Mouse (Mus musculus): ENCODE data around the gene Olfr980.
"Not testable (repeated sequence)": the region's sequence is repeated elsewhere in the genome, so short reads cannot be mapped to it uniquely, and the experiment has no call there.

Olfr980 gene

GRCm38 (mm10) chr9:40009482-40009881, at the start of gene Olfr980:
Gene Olfr980 (minus strand): TSS chr9:40009582.
- in situ Hi-C loops (cut with MboI, MseI) = no loop called here

GRCm38 (mm10) chr9:40050138-40050537, 40.8 kb upstream of the Olfr980 start:
- in situ Hi-C loops (cut with MboI, MseI) = no loop called here

GRCm38 (mm10) chr9:40021164-40021563, 11.8 kb upstream of the Olfr980 start, which contains the start of gene Olfr981:
Gene Olfr981 (plus strand): TSS chr9:40021464.
- in situ Hi-C loops (cut with MboI, MseI) = no loop called here

GRCm38 (mm10) chr9:40003365-40003764, 6.0 kb downstream of the Olfr980 start, which contains the start of gene Olfr979:
Gene Olfr979 (minus strand): TSS chr9:40003465.
- in situ Hi-C loops (cut with MboI, MseI) = no loop called here

- in situ Hi-C loops (cut with MboI, MseI) = no loop called here
Measured at GRCm38 (mm10) chr9:39991813-39992212, 17.6 kb downstream of the Olfr980 start, which contains the start of gene Olfr978. Gene Olfr978 (plus strand): TSS chr9:39992113.

GRCm38 (mm10) chr9:39976581-39977145, 32.7 kb downstream of the Olfr980 start:
- in situ Hi-C loops (cut with MboI, MseI) = not testable (repeated sequence)

- in situ Hi-C loops (cut with MboI, MseI) = not testable (repeated sequence)
Measured at GRCm38 (mm10) chr9:39961033-39961432, 48.3 kb downstream of the Olfr980 start, which contains the start of gene Olfr976. Gene Olfr976 (minus strand): TSS chr9:39961133.

All from T-helper 1 cell (primary cell).